Mouse (Mus musculus): ENCODE results near the gene Jpt1. TPM values are rescaled to one million over a fixed set of nuclear protein-coding genes. Genes with fewer than 3 reads are reported as not detected.
A peak's percentile ranks its signal among the peaks of the same experiment; 100 is the strongest.
"Not testable (repeated sequence)": the region's sequence is repeated elsewhere in the genome, so short reads cannot be mapped to it uniquely, and the experiment has no call there.

Jpt1 gene
- polyA plus RNA-seq, 1 experiment from 2014 or later, result 870 TPM

DNA sequence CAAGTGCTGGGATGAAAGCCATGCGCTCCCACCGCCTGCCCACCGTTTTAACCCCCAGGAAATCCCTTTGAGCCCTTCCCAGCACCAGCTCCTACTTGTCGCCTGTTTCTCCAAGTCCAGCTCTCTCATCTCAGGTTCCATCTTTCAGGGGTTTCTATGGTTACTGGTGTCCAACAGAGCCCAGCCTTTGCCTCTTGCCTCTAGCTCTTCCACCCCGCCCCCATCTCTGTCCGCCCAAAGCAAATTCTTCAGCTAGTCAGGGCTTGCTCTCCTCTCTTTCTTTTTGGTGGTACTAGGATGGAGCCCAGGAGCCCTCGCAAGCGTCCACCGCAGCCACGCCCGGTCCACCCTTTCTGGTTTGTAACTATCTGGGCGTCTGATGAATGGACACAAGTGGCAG is 29.0 kb downstream of the Jpt1 start:
- ATAC-seq (ENCODE audit: insufficient read depth, low FRiP score, low TSS enrichment) (no peak), DNase-seq (ENCODE audit: low spot score) (peak; percentile 44)
- Histone ChIP-seq H3K36me3 (ENCODE audit: control insufficient read depth, insufficient read depth, low read length) (no peaks in the 10 kb centered on the region), H3K9me3 (ENCODE audit: control insufficient read depth, low read length) (no peaks in the 10 kb centered on the region), H3K27ac (ENCODE audit: low read depth, low read length) (no peak overlapping the region), H3K27me3 (ENCODE audit: control insufficient read depth, insufficient read depth, low read length) (no peaks in the 10 kb centered on the region), H3K9ac (ENCODE audit: low read length) (no peak overlapping the region), H3K4me1 (ENCODE audit: control insufficient read depth, insufficient read depth, low read length) (peaks cover 2% of the 10 kb centered on the region; the same call in 1 of the 2 replicates), H3K4me2 (ENCODE audit: low read depth) (no peak overlapping the region), H3K4me3 (ENCODE audit: low read depth, low read length) (no peak overlapping the region)
- WGBS, result 50% methylated on average over 12 of the region's 12 CpGs

DNA sequence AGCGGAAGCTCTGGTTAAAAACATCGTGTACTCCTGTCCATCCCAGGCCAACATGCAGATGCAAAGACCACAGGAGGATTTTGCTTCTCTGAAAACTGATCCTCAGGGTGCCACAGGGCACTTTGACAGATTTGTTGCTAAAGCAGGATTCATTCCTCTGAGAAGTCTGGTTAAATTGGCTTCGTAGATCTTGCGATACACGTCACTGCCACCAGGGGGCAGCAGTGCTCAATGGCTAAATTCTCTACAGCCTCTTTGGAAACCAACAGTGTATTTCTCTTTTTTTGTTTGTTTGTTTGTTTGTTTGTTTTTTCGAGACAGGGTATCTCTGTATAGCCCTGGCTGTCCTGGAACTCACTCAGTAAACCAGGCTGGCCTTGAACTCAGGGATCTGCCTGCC is 30.5 kb downstream of the Jpt1 start:
- H3K9me3 ChIP-seq (ENCODE audit: control insufficient read depth, low read length), result no peaks in the 10 kb centered on the region
- no peak overlapping the region for H3K9ac ChIP-seq (ENCODE audit: low read length)
- H3K27me3 ChIP-seq (ENCODE audit: control insufficient read depth, insufficient read depth, low read length), result no peaks in the 10 kb centered on the region
- no peak overlapping the region for H3K4me2 ChIP-seq (ENCODE audit: low read depth)
- H3K4me3 ChIP-seq (ENCODE audit: low read depth, low read length), result no peak overlapping the region
- ATAC-seq (ENCODE audit: insufficient read depth, low FRiP score, low TSS enrichment), result no peak
- peak; percentile 83 for DNase-seq (ENCODE audit: low spot score)
- no peak overlapping the region for H3K27ac ChIP-seq (ENCODE audit: low read depth, low read length)
- peaks cover 2% of the 10 kb centered on the region; the same call in 1 of the 2 replicates for H3K4me1 ChIP-seq (ENCODE audit: control insufficient read depth, insufficient read depth, low read length)
- H3K36me3 ChIP-seq (ENCODE audit: control insufficient read depth, insufficient read depth, low read length), result no peaks in the 10 kb centered on the region
- WGBS, result 18% methylated on average over 6 of the region's 6 CpGs

DNA sequence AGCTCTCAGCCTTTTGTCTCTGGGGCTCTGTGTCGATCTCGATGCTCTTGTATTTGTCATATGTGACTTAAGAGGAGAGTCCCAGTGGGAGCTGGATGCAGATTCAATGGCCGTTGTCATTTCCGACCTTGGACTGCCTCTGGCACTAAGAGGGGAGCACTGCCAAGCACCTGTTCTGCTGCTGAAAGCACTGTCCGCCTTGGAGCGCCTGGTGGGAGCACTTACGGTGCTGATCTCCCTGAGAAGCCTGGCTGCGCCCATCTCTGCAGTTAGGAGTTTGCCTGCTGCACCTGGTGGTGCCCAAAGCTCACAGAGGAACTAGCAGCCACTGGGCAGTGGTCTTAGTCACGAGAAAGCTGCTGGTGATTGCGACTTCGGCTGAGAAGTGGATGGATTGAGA is 30.9 kb downstream of the Jpt1 start:
- Histone ChIP-seq H3K9ac (ENCODE audit: low read length) (no peak overlapping the region), H3K4me2 (ENCODE audit: low read depth) (no peak overlapping the region), H3K27me3 (ENCODE audit: control insufficient read depth, insufficient read depth, low read length) (no peaks in the 10 kb centered on the region), H3K4me3 (ENCODE audit: low read depth, low read length) (no peak overlapping the region), H3K27ac (ENCODE audit: low read depth, low read length) (no peak overlapping the region), H3K36me3 (ENCODE audit: control insufficient read depth, insufficient read depth, low read length) (no peaks in the 10 kb centered on the region), H3K4me1 (ENCODE audit: control insufficient read depth, insufficient read depth, low read length) (peaks cover 2% of the 10 kb centered on the region; the same call in 1 of the 2 replicates), H3K9me3 (ENCODE audit: control insufficient read depth, low read length) (no peaks in the 10 kb centered on the region)
- WGBS, result 74% methylated on average over 11 of the region's 11 CpGs
- ATAC-seq (ENCODE audit: insufficient read depth, low FRiP score, low TSS enrichment) (no peak), DNase-seq (ENCODE audit: low spot score) (no peak)

DNA sequence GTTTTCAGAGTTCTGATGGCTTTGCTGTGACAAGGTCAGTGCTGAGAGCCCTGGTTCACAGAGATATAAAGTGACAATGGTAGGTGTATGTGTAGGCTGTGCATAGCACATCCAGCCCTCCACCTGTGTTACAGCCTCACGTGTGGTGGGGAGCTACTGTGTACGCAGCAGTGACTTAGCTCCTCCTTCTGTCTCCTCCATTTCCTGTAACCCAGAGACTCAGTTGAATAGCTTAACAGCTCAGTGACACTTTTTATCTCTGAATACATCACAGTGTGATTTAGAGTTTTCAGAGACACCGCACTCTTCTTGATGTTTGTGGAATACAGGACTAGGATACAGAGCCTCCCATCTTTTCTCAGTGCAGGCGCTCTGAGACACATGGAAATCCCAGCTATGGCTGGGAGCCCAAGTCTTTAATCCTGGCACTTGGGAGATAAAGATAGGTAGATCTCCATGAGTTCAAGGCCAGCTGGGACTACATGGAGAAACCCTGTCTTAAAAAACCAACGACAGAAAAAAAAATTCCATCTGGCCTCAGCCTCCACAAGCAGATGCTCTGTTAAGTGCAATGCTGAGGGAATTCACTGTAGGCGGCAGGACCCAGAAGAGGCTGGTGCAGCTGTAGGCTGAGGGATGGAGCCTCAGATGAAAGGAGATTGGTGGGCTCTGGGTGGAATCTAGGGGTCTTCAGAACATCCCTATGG is 32.5 kb downstream of the Jpt1 start:
- peaks cover 4% of the 10 kb centered on the region; the same call in 1 of the 2 replicates for H3K4me1 ChIP-seq (ENCODE audit: control insufficient read depth, insufficient read depth, low read length)
- H3K27me3 ChIP-seq (ENCODE audit: control insufficient read depth, insufficient read depth, low read length), result no peaks in the 10 kb centered on the region
- no peak overlapping the region for H3K27ac ChIP-seq (ENCODE audit: low read depth, low read length)
- no peak for ATAC-seq (ENCODE audit: insufficient read depth, low FRiP score, low TSS enrichment)
- no peak overlapping the region for H3K4me3 ChIP-seq (ENCODE audit: low read depth, low read length)
- WGBS, result 81% methylated on average over 6 of the region's 6 CpGs
- H3K9ac ChIP-seq (ENCODE audit: low read length), result no peak overlapping the region
- H3K9me3 ChIP-seq (ENCODE audit: control insufficient read depth, low read length), result no peaks in the 10 kb centered on the region
- H3K36me3 ChIP-seq (ENCODE audit: control insufficient read depth, insufficient read depth, low read length), result no peaks in the 10 kb centered on the region
- no peak for DNase-seq (ENCODE audit: low spot score)
- H3K4me2 ChIP-seq (ENCODE audit: low read depth), result no peak overlapping the region

DNA sequence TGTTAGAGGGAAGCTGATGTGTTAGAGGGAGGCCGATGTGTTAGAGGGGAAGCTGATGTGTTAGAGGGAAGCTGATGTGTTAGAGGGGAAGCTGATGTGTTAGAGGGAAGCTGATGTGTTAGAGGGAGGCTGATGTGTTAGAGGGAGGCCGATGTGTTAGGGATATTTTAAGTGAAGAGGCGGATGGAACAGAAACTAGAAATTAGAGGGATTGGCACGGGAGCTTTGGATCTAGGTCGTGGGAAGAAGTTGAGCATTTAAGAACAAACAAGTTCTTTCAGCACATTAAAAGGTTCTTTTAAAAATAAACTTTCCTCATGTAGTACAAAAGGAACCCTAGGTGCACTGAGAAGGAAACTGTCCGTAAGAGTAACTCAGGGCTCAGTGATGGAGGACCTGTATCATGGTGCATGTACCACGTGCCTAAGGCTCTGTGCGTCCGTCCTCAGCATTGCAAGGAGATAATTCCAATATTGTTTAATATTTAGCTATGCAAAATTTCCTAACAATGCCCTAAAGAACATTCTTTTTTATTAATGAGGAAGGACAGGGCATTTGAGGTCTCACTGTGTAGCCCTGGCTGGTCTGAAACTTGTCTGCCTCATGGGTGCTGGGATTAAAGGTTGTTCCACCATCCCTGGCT is 35.8 kb downstream of the Jpt1 start:
- H3K9me3 ChIP-seq (ENCODE audit: control insufficient read depth, low read length), result no peaks in the 10 kb centered on the region
- 88% methylated on average over 9 of the region's 9 CpGs for WGBS
- ATAC-seq (ENCODE audit: insufficient read depth, low FRiP score, low TSS enrichment), result no peak
- no peaks in the 10 kb centered on the region for H3K27me3 ChIP-seq (ENCODE audit: control insufficient read depth, insufficient read depth, low read length)
- no peaks in the 10 kb centered on the region for H3K36me3 ChIP-seq (ENCODE audit: control insufficient read depth, insufficient read depth, low read length)
- no peak overlapping the region for H3K4me3 ChIP-seq (ENCODE audit: low read depth, low read length)
- no peak overlapping the region for H3K4me2 ChIP-seq (ENCODE audit: low read depth)
- H3K27ac ChIP-seq (ENCODE audit: low read depth, low read length), result no peak overlapping the region
- no peak overlapping the region for H3K9ac ChIP-seq (ENCODE audit: low read length)
- peaks cover 18% of the 10 kb centered on the region for H3K4me1 ChIP-seq (ENCODE audit: control insufficient read depth, insufficient read depth, low read length)
- DNase-seq (ENCODE audit: low spot score), result no peak

DNA sequence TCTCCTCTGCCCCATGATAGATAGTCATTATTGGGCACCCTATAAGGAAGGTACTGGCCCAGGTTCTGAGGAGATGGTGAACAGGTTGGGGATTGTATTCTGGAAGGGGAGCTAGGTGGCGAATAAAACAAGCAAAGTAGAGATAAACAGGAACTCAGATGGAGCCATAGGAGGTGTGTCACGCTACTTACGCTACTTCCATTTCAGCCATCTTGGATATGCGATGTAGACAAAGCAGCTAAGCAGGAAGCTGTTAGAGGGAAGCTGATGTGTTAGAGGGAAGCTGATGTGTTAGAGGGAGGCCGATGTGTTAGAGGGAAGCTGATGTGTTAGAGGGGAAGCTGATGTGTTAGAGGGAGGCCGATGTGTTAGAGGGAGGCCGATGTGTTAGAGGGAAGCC is 36.8 kb downstream of the Jpt1 start:
- not testable (repeated sequence) for H3K36me3 ChIP-seq (ENCODE audit: control insufficient read depth, insufficient read depth, low read length); DNase-seq (ENCODE audit: low spot score); H3K27me3 ChIP-seq (ENCODE audit: control insufficient read depth, insufficient read depth, low read length); H3K27ac ChIP-seq (ENCODE audit: low read depth, low read length); H3K4me2 ChIP-seq (ENCODE audit: low read depth); H3K9ac ChIP-seq (ENCODE audit: low read length); ATAC-seq (ENCODE audit: insufficient read depth, low FRiP score, low TSS enrichment); H3K4me3 ChIP-seq (ENCODE audit: low read depth, low read length); H3K9me3 ChIP-seq (ENCODE audit: control insufficient read depth, low read length)
- H3K4me1 ChIP-seq (ENCODE audit: control insufficient read depth, insufficient read depth, low read length), result peaks cover 18% of the 10 kb centered on the region
- 86% methylated on average over 7 of the region's 7 CpGs for WGBS

DNA sequence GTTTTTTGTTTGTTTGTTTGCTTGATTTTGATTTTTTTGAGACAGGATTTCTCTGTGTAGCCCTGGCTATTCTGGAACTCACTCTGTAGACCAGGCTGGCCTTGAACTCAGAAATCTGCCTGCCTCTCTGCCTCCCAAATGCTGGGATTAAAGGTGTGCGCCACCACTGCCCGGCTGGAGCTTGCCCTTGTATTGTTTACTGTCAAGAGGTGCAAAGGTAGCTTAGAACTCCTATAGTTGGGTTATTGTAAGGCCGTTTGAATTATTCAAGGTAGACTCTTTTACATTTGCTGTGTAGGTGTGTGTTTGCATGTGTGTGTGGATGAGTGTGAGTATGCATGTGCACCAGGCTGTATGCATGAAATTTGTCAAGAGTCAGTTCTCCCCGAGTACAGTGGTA is 37.6 kb downstream of the Jpt1 start:
- not testable (repeated sequence) for H3K36me3 ChIP-seq (ENCODE audit: control insufficient read depth, insufficient read depth, low read length); ATAC-seq (ENCODE audit: insufficient read depth, low FRiP score, low TSS enrichment); H3K9ac ChIP-seq (ENCODE audit: low read length); H3K9me3 ChIP-seq (ENCODE audit: control insufficient read depth, low read length); H3K4me2 ChIP-seq (ENCODE audit: low read depth); H3K27me3 ChIP-seq (ENCODE audit: control insufficient read depth, insufficient read depth, low read length); H3K27ac ChIP-seq (ENCODE audit: low read depth, low read length); DNase-seq (ENCODE audit: low spot score)
- peaks cover 18% of the 10 kb centered on the region for H3K4me1 ChIP-seq (ENCODE audit: control insufficient read depth, insufficient read depth, low read length)
- 85% methylated on average over 4 of the region's 4 CpGs for WGBS
- peak overlapping the region; percentile 86; the same call in 1 of the 2 replicates for H3K4me3 ChIP-seq (ENCODE audit: low read depth, low read length)

DNA sequence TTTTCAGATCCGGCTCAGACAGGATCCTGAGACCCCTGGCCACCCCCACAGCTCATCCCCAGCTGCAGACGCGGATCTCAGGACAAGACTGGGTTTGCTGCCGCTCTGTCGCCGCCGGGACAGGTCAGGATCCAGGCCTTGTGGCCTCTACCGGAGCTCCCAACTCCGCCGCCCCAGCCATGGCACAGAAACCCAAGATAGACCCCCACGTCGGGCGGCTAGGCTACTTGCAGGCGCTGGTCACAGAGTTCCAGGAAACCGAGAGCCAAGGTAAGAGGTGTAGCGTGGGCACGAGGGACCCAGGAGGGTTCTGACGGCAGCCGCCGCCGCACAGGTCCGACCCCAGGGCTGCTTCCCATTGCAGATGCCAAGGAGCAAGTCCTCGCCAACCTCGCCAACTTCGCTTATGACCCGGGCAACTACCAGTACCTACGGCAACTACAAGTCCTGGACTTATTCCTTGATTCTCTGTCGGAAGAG is 38.4 kb downstream of the Jpt1 start:
- peak overlapping the region; percentile 39; the same call in 1 of the 2 replicates for H3K27ac ChIP-seq (ENCODE audit: low read depth, low read length)
- H3K9ac ChIP-seq (ENCODE audit: low read length), result peak overlapping the region; percentile 71
- ATAC-seq (ENCODE audit: insufficient read depth, low FRiP score, low TSS enrichment) (no peak; the same call in 1 of the 2 replicates), DNase-seq (ENCODE audit: low spot score) (no peak)
- no peaks in the 10 kb centered on the region for H3K36me3 ChIP-seq (ENCODE audit: control insufficient read depth, insufficient read depth, low read length)
- no peaks in the 10 kb centered on the region for H3K9me3 ChIP-seq (ENCODE audit: control insufficient read depth, low read length)
- H3K4me3 ChIP-seq (ENCODE audit: low read depth, low read length), result peak overlapping the region; percentile 86
- 4% methylated on average over 28 of the region's 28 CpGs for WGBS
- H3K4me1 ChIP-seq (ENCODE audit: control insufficient read depth, insufficient read depth, low read length), result peaks cover 18% of the 10 kb centered on the region
- H3K4me2 ChIP-seq (ENCODE audit: low read depth), result peak overlapping the region; percentile 93
- H3K27me3 ChIP-seq (ENCODE audit: control insufficient read depth, insufficient read depth, low read length), result no peaks in the 10 kb centered on the region

All from neural tube, embryonic 11.5 days (tissue).